Mouse (Mus musculus) retina, postnatal 7 days (tissue): ENCODE measurements around the gene Akp3.

Experiments
- DNase-seq: peaks from one replicate; pipeline ENCODE4 v3.0.0-alpha.2; 2012; ENCODE audit warnings: low read depth, low spot score

Akp3 gene

DNA sequence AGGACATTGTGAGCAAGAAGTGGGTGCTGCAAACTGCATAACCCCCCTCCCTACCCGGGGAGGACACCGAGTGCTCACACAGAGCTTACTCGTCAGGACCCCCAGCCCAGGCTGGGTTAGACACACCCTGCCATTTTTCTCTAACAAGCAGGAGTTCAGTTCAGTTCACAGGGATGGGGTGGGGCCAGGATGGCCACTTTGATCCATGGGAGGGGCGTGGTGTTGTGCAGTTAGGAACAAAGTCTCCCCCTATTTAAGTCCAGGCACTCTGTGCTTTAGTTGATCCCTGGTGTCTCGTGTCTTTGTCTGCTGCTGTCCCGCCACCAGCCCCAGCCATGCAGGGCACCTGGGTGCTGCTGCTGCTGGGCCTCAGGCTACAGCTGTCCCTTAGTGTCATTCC is at the start of gene Akp3:
TSS of gene Akp3 (plus strand) at position 301 of the 400 bp plus-strand sequence.
- no peak for DNase-seq

DNA sequence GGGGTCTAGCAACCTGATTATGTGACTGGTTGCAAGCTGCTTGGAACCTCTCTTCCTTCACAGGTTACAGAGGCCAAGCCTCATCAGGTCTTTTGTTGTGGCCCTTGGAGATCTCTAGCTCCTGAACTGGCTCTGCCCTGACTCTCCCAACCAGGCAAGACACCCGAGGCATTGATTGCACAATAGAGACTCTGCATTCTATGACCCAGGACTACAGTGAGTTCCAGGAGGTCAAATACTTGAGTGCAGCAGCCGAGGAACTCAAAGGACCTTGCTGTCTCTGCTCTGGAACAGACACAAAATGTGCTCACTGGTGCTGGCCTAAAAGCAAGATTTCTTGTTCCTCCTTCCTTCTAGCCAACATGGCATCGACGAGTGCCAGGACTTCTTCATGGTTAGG is 38.6 kb upstream of the Akp3 start:
- no peak for DNase-seq

DNA sequence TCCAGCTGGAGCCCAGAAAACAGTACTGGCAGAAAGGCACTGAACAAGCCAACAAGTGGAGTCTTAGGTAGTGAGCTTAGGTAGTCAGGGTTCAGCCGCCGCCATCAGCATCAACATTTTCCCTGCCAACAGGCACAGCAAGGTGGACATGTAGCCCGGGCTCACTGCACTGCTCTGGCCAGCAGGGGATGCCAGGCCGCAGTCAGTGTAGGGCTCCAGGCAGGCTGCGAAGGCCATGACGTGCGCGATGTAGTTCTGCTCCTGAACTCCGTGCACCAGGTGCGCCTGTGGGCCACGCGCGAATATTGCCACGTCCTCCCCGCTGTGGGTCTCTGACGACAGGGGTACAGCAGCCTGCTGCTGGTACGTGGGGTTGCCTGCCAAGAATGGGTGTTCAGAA is 37.8 kb upstream of the Akp3 start:
- DNase-seq, result no peak

DNA sequence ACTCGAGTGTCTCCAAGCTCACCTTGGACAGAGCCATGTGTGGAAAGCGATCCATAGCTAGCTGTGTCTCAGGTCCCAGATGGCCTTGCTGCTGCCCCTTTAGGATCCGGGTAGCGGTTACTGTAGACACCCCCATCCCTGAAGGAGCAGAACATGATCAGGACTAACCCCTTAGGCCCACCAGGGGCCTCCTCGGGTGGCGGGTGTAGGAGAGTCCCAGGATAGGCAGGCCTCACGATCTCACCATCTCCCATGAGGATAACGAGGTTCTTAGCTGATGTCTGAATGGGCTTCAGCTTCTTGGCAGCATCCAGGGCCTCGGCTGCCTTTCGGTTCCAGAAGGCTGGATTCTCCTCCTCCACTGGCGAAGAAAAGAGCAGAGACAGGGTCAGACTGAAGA is 35.5 kb upstream of the Akp3 start:
- DNase-seq, result no peak

DNA sequence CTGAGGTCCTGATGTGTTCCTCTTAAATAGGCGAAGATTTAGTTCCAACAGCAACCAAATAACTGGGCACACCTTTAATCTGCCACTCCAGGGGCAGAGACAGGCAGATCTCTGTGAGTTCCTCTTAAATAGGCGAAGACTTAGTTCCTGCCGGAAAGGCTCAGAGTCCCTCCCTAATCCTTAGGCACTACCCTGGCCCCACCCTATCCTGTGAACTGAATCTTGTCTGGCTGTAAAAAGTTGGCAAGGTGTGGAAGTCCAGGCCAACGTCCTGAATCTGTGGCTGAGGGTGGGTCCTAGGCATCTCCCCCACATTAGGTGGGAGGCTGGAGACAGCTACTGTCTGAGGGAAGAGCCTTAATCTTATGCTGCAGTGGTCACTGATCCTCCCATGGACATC is 34.9 kb upstream of the Akp3 start, which contains the start of gene Alppl2:
TSS of gene Alppl2 (minus strand) at position 101 of the 400 bp plus-strand sequence.
- no peak for DNase-seq

DNA sequence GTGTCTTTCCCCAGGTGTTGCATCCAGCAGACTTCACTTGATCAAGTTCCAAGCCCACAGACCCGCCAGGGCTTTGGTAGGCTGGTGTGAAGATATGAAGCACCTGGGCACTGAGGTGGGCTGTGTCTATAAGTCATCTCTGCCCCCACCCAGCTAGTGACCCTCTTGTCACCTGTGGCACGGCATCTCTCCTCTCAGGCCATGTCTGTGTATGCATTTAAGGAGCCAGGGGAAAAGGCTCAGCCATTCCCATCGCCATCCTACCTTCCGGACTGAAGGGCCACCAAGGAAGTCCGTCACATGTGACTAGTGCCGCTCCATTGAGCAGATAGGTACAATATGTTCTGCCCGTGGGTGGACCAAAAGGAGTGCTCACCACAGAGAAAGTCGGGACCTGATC is 29.1 kb upstream of the Akp3 start:
- DNase-seq, result no peak

DNA sequence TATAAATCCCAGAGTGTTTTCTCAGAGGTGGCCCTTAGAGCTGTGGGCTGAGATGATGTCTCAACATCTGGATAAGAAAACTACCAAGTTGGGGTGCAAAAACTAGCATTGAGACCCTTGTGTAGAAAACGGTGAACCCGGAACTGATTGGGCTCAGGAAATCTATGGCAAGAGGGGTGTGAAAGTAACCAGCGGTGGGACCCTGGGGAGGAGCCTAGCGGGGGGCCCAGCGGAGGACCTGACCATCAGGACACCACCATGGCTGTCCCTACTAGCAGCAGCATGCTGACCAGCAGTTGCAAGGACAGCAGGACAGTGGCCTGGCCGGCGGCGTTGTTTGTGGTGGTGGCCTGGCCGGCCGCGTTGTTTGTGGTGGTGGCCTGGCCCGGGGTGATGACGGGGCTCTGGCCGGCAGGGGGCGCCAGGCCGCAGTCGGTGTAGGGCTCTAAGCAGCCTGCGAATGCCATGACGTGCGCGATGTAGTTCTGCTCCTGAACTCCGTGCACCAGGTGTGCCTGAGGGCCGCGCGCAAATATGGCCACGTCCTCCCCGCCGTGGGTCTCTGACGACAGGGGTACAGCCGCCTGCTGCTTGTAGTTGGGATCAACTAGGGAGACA is 26.3 kb upstream of the Akp3 start:
- DNase-seq, result peak; percentile 41

DNA sequence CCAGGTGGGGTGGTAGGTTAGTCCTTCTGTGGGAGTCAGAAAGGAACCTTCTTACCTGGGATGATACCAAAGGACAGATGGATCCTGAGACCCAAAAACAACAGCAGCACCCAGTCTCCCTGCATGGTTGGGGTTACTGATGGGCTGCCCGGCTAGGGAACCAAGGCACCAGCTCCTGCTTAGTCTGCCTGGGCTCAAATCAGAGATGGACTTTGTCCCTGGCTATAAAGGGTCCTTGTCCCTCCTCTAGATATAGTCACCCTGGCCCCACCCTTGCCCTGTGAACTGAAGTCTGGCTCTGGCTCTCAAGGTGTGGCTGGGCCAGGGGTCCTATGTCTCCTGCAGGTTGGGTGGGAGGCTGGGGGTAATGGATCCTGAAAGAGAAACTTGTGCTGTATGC is 23.4 kb upstream of the Akp3 start, which contains the start of gene Alpi:
TSS of gene Alpi (minus strand) at position 196 of the 400 bp plus-strand sequence.
- DNase-seq, result no peak

DNA sequence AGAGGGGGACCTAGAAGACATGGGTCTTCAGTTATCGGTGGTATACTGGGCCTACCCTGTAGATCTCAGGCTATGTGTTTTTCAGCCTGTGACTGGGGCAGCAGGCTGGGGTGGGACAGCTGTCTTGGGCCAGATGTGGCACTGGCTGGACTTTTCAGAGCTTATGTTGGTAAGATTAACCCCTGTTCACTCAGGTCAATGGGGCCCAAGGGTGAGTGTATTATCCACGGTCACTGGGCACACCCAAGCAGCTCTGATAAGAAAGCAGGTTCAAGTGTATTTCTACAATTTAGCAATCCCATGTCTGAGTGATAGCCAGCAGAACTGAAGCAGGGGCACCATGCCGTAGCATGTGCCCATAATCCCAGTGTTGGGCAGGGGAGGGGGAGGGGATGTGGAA is 22.7 kb upstream of the Akp3 start:
- DNase-seq, result no peak

DNA sequence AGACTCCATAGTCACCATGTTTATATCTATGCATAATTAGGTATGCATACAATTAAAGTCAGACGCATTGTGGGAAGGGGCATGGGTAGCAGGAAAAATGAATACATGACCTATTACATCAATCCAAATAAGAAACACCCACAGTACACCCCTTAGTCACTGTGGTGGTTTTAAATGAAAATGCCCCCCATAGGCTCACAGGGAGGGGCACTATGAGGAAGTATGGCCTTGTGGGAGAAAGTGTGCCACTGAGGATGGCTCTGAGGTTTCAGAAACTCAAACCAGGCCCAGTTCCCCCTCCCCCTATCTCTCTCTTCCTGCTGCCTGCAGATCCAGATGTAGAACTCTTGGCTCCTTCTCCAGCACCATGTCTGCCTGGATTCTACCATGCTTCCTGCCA is 20.8 kb upstream of the Akp3 start:
- DNase-seq, result no peak

DNA sequence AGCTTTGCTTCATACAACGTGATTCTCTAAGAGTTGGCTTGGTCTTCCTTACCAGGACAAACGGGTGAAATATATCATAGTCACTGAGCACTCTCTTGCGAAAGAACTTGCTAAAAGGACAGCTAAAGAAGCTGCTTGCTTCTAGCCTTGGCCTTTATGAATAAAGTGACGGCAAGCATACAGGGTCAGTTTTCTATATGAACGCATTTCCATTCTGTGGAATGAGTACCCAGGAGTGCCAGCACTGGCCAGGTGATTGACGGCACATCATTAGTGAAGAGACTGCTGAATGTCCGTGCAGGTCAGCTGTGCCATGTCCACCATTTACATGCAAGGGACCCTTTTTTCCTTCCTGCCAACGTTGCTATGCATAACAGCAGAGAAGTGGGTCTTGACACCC is 18.2 kb upstream of the Akp3 start:
- no peak for DNase-seq

DNA sequence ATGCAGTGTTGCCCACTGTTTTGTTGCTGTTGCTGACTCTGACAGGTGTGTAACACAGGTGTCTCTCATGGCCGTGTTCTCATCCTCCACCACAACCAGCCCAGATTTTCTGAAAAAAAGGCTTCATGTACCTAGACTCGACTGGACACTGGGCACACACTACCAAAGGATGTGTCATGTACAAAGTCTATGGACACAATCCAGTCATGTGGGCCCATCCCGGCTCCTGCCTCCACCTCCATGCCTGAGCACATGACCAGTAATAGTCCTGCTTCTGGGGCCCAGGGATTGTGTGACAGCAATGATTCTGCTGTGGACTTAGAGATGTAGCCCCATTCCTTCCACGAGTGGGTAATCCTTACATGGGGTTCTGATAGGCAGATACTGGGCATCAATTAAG is 16.2 kb upstream of the Akp3 start:
- DNase-seq, result no peak

DNA sequence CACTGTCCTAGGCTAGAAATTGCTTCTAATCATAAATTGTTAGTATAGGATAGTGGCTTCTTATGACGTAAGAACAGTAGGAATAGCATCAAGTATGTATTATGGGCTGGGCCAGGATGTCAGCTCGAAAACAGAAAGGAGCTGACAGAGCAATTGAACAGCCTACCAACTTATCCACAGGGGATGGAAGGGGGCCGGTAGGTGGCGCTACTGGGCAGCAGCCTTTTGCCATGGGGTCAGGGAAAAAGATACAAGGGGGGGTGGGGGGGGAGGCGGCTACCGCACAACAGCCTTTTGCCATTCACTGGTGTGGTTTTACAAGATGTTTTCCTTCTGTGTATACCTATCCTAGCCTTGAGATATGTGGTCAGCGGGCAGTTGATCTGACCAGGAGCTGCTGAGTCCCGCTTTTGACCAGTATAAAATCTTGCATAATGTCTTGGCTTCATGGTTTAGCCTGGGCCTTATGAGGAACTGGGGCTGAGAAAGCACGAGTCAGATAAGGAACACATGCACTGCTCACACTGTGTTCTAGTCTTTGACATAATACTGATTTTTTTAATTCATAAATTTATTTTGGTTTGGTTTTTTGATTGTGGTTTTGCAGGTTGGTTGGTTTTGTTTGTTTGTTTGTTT is 12.9 kb upstream of the Akp3 start:
- DNase-seq, result peak; percentile 28

DNA sequence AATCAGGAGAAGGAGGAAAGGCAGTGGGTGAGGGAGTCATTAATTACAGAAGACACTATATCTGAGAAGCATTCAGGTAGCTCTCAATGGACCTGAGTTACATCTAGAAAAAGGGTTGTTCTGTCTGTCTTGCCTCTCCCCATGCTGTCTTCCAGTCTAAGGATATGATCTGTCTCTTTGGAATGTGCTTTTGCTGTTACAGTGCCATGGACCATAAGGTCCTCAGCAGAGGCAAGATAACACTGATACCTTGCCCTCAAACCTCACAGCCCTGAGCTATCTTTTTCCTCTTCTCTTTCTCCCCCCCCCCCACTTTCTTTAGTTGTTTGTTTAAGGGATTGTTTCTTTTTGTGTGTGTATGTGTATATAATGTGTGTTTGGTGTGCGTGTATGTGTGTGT is 10.0 kb upstream of the Akp3 start:
- DNase-seq, result no peak

DNA sequence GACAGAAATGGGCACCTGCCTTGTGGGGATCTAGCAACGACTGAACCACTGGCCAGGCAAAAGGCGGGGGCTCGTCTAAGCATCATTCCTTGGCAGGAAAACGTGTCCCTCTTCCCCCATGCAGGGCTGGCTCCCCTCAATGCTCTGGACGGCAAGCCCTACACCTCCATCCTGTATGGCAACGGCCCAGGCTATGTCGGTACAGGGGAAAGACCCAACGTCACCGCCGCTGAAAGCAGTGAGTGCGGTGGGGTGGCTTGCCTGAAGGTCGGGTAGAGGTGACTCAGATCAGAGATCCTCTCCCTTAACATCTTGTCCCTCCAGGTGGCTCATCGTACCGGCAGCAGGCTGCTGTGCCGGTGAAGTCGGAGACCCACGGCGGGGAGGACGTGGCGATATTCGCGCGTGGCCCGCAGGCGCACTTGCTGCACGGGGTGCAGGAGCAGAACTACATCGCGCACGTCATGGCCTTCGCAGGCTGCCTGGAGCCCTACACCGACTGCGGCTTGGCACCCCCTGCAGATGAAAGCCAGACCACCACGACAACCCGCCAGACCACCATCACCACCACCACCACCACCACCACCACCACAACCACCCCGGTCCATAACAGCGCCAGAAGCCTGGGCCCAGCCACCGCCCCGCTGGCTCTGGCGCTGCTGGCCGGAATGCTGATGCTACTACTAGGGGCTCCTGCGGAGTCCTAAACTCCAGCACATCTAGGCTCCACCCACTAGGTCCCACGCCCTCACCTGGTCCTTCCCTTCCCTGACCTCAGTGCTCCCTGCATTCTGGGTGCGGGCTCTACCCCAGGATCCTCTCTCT is 2.6 kb downstream of the Akp3 start:
- DNase-seq, result no peak

DNA sequence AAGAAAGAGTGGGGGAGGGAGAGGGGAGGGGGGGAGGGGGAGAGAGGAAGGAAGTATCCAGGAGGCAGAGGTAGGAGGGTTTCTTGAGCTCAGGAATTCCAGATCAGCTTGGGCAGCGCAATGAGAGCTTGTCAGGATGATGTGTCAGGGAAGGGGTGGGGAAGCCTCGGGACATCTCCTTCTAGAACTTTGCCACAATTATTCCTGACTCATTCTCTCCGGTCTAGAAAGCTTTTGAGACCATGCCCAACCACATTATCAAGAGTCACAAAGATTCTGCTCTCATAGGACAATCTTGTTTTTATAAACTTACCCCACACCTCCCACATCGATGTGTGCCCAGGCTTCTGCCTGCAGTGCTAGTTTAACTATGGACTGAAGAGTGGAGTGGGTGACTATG is 7.0 kb downstream of the Akp3 start:
- DNase-seq, result no peak

DNA sequence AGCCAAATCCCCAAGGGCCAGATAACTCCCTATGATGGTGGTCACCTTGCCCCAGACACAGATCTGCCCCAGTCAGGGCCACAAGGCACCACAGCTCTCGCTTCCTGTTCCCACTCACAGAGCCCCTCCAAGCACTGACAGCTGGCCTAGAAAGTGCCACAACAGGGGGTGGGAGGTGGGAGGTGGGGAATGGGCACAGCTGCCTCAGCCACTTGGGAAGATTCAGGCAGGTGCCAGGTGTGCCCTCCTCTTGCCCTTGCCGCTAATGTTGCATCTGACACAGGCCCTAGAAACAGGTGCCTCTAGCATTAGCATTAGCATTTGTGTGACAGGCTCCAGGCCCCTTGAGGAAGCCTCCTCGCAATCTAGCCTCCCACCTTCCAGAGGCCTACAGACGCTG is 16.8 kb downstream of the Akp3 start:
- DNase-seq, result no peak

DNA sequence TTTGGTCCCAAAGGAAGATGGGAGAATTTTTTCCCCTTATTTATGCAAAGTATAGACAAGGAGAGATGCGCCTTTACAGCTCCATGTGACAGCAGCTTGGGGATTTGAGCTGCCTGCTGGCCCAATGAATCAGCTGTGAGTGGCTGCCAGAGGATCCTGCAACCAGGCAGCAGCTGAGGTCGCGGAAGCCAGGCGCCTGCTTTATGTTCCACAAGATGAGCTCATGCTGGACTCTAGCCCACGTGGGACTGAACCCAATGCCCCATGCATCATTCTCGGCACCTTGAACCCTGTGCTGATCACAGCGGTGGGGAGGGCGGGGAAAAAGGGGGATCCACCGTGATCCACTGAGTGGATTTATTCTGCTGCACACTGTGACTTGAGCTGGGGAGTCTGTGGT is 17.7 kb downstream of the Akp3 start:
- DNase-seq, result no peak

DNA sequence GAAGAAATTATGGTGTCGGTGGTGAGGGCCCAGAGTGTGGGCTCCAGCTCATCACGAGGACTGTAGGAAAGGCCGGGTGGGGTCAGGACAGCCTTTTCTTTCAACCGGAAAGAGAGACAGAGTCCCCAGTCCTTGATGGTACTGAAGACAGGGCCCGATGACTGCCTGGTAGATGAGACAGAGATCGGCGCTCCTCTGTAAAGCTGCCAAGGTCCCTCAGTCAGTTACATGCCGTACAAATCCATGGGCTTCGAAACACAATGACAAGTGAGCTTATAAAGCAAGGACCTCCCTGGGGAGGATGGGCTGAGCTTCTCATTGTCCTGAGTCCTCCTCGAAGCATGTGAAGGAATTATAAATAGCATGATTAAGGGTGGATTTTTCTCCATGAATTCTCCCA is 18.4 kb downstream of the Akp3 start:
- no peak for DNase-seq

DNA sequence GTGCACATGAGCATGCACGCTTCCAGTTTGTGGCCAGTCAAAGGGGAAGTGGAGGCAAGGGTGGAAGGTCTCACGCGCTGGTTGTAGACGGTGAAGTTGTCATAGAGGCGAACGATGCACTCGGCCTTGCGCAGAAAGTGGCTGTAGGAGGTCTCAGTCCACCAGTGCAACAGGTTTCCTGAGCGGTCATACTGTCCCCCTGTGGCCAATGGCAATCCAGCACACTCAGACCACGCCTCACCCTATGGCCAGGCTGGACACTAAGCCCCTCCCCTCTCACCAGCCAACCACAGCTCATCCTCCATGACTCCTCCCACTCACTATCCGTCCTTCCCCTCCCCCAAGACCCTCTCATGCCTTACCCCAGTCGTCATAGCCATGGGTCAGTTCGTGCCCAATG is 24.6 kb downstream of the Akp3 start:
- no peak for DNase-seq

DNA sequence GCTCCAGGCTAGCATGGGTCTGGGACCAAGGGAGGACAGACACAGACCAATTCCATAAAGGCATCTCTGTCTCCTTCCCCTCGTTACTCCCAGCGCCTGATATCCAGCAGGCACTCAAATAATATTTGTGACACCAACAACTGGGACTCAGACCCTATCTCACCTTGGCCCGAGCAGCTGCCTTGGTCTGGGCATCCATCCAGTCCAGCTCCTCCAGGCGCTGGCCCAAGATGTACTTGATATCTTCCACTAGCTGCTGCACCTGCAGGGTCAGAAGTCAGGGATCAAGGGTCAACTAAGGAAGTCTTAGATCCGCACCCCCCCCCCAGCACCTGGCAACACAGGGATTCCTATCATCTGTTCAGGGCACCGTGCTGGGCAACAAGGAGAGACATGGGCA is 26.5 kb downstream of the Akp3 start:
- DNase-seq, result no peak

DNA sequence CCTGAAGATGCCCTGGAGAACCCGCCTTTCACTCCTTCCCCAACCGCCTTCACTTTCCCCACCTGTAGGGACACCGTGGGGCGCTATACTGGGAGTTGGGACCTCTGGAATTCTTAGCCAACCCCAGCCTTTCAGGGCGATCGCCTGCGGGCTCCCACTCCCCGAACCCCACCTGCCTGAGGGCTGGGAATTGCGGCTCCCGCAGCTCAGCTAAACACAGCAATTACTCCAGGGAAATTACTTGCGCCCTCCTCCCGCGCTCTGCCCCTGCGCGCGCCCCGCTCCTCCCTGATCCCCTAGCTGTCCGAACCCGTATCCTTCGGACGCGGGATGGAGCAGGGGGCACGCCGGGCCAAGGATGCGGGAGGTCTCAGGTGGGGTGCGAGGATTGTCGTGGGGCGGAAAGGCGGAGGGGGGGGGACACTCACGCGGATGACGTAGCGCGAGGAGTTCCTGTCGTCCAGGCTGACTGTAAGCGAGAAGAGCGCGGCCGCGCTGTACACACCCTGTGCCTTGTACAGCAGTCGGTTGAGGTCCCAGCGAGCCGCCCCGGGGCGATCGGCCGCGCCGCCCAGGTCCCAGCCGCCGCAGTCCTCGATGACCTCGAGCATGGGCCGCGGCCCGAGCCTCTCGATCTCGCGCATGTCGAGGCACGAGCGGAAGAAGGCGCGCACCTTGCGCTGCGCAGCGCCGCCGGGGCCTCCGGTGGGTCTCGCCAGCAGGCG is 29.2 kb downstream of the Akp3 start:
- no peak for DNase-seq
